Mouse (Mus musculus) urinary bladder, adult 18-20 months (tissue): ENCODE data around the gene Syt16.
A peak's percentile ranks its signal among the peaks of the same experiment; 100 is the strongest.

Source experiments
- DNase-seq, 2 experiments: peaks; one replicate each; pipeline ENCODE4 v3.0.0; 2022; ENCODE audit warnings: low spot score in 2 of 2, mixed read lengths in 2 of 2

The Syt16 gene

DNA sequence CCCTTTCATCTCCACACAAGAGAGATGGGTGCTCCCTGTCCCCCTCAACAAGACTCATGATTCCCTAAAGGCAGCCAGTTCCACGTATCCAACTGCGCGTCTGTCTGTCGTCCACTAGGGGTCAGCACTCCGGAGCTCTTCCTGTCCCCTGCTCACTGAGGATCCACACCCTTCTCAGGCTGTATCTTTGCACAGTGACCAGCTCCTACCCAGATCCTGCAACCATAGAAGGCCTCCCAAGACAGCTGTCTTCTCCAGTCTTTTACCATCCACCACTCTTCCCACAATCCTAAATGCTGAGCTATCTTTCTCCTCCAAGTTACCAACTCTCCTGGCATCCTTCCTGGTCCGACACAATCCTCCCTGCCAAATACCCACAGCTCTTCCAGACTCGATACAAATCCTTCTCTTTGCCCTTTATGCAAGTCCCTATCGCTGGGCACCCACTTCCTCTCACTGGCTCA, 12.0 kb downstream of the Syt16 start:
- no peak for DNase-seq

DNA sequence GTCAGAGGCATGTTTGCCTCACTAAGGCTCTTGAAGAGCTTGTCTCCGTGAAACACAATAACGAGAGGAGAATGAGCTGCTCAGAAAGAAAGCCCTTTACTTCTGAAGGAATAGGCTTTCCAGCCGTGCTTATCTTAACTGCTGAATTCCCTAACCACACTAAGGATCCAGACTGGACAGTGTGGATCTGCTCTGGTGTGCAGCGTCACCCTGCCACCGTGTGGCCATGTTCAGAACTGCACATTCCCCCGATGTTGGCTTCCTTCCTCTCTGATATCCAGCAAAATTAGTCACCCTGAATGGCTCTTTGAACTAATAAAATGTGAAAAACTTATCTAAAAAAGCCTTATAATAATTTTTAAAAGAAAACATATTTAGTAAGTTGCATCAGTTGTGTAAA, 16.3 kb downstream of the Syt16 start:
- DNase-seq: peak; percentile 72 to 80

DNA sequence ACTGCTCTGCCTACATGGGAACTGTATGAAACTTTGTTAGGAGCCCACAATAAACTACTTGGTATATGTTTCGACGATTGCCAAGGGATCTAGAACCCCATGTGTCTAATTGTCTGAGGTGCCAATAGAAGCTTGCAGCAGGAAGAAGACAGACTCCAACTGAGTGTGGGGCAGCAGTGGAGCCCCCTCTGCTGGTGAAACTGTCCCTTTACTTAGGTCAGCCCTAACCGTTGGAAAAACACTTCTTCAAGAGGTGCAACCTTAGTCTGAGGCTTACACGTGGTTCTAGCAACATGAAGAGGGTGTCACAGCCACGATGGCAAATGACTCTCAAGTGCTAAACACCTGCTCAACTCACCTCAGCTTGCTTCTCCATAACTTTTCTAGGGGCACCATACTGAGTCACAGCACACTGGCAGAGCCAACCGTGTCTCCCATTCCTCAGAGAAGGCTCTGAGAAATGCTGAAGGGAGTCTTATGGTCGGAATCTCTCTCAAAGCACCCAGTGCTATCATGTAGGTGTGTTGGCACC, 17.3 kb downstream of the Syt16 start:
- DNase-seq: peak; percentile 5 to 18

DNA sequence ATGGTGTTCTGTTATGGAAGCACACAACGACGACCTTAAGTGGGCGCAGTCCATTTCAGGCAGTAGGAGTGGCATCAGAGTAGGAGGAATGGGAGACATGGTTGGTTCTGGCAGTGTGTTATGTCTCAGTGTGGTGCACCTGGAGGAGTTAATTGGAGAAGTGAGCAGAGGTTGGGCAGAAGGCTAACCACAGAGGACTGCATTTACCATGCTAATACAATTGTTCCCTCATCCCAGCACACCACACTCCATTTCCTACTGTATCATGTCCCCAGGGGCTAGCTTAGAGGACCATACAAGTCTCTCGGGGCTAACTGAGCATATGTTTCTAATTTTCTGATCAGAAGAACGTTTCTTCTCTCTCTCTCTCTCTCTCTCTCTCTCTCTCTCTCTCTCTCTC, 18.0 kb downstream of the Syt16 start:
- no peak for DNase-seq

DNA sequence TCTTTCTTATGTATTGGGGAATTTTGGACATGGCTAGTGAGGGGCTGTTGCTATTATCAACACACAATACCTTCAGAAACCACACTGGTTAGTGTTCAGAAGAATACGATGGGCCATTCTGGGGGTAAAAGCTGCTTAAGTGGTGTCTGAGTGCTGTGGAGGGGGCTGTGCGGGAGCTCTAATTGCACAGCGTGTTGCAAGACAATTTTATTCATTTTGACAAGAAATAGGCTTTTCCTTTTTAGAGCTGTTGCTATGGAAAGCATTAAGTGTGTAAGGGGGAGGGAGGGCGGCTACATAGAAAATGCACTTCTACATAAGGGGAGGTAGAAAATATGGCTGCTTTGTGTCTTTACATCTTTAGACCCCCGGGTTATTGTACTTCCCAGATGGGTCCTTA, 25.8 kb downstream of the Syt16 start:
- DNase-seq: no peak

DNA sequence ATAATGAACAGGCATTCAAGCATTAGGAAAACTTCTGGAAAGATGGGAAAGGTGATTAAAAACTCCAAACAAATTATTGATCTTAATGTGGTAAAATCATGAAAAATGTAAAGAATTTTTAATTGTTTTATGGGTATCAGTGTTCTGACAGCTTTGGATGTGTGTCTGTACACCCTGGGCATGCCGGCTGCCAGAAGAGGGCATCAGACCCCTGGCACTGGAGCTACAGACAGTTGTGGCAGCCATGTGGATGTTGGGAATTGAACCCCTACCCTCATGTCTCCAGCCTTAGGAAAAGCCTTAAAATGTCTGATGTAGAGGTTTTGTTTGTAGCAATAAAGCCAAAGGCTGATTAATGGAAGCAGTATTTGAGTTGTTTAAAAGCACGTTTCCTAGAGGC, 27.5 kb downstream of the Syt16 start:
- no peak for DNase-seq

DNA sequence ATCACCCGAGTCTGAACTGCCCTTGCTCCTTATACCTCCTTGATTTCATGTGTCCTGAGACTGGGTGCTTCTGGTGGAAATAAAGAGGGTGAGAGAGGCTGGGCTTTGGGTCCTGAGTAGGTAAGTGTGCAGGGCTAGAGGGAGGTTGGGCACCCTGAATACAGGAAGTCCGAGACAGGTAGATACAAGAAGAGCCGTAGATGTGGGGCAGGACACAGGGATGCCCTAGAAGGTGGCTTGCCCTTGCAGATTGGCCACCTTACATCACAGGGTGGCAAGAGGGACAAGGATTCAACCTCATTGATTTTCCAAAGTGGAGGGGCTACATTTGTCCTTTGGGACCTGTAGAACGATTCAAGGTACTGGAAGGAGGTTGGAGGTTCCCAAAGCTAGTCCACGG, 45.8 kb downstream of the Syt16 start:
- no peak for DNase-seq

DNA sequence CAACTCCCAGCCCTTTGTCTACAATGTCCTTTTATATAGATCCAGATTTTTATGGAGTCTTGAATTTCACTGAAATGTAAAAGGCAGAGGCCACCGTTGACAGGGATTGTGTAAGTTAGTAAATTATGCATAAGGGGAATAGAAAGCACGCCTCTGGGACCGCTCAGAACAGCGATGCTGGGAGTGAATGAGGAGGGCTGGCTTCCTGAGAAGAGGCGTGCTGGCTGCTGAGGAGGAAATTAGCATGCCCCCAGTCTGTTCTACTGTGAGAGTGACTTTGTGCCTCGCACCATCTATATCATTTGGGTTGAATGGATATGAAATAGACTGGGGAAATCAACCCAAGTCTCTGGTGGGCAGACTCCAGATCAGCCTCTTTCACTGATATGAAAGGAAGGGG, 46.3 kb downstream of the Syt16 start:
- no peak for DNase-seq

DNA sequence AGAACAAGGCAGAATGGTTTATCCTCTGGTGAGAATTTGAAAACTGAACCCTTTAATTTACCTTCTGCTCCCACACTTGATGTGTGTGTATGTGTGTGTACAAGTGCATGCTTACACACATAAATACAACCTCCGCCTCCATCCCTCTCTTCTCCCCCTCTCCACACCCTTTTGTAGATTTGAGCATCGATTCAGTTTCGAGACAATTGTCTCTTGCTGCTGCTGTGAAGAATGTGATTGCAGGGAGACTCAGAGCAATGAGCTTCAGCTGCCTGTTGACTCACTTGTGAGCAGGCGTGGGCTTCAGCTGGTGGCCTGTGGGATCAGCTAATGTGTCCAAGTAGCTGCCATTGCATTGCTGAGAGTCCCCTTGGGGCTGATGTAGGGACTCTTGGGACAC, 46.8 kb downstream of the Syt16 start:
- DNase-seq: no peak

DNA sequence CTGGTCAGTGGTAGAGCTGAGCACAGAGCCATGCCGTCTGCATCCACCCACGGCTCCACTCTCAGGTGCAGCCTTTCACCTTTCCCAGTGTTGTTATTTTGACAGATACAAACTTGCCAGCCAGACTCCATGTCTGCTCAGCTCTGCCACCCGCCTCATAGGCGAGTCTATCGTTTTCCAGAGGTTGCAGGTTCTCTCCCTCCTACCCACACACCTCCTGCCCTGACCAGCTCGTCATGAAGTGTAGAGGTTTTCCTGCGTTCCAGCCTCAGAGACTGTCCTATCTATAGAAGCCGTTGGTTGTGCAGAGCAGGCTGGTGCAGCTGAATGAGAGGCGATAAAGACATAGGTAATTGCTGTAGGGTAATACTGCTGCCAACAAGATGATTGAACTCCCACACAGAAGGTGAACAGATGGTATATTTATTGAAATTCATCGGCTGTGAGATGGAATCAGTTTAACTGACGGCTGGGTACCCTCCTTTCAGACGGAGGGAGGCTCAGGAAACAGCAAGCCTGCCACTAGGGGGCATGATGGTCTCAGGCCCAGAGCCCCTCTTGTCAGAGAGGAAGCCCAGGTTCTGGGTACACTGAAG, 58.0 kb downstream of the Syt16 start:
- peak; percentile 37 to 49 for DNase-seq

DNA sequence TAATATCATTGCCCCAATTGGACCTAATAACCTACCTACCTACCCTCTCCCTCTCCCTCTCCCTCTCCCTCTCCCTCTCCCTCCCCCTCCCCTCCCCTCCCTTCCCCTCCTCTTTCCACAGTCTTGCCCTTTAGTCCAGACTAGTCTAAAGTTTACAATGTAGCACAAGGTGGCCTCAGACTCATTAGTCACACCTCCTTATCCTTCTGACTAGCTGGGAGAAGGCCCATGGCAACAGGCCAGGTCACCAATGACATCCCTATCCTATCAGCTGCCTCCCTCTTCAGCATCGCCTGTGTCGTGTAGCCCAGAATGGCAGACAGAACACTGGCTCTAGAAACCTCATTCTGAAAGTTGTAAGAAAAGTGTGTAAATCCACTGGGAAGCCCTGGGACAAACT, 58.7 kb downstream of the Syt16 start:
- no peak for DNase-seq

DNA sequence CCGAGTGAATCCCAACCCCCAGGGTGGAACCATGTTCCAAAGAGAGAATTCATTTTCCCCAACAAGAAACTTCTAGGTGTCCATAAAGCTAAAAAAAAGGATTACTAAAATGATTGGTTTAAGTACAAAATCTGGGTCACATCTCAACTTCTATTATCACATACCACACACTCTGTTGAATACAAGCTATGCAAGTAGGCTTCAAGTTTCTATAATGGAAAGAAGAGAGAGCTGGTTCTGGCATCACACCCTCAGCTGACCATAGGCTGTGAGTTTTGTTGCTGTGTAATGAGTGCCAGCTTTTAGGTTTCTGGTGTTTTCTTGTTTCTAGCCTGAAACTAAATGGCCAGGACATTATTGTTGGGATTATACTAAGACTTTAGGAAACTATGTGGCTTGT, 65.1 kb downstream of the Syt16 start:
- no peak for DNase-seq

DNA sequence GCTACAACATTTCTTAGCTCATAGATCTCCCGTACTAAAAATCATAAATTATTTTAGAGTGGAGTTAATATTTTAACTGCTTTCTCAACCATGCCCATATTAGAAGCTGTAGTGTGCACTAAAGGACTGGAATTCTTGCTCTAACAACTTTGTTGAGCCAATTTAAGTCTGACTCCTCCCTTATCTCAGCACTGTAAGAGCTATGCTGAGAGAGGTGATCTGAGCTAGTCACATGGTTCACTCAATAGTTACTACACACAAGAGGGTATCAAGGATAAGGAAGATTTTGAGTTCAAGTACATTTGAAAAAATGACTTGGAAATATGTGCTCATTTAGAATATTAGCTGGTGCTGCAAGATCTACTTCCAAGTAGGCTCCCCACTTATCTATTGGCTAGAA, 71.5 kb downstream of the Syt16 start:
- DNase-seq: no peak

DNA sequence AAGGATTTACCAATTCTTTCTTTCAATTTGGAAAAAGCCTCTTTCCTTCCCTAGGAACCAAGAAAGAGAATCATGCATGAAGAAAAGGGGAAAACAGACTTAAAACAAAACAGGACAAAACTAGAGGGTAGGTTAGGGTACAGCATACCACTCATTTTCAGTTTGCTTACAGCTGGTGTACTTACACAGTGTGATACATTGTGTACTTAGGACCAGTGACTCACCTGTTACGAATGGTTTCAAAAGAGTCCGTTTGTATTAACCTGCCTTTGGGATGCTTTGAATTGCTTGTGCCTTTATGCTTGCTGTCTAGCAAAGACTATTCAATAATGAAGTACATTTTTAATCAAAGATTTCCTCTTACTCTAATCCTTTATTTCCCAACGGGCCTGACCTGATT, 78.1 kb downstream of the Syt16 start:
- DNase-seq: no peak

DNA sequence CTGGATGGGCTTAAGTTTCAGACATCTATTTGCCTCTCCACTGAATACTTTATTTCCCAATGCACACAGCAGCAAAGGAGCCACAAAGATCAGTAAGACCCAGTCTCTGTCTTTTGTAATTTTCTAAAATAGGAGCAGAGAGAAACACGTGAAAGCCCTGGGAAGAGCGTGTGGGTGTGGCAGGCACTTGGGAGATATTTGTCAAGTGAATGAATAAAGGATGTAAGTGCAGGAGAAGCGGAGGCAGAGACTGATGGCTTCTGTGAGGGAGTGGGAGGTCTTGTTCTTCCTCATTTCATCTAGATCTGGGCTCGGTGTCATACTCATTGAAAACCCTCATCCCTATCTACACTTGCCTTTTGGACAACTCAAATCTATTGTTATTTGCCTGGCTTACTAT, 78.6 kb downstream of the Syt16 start:
- no peak for DNase-seq

DNA sequence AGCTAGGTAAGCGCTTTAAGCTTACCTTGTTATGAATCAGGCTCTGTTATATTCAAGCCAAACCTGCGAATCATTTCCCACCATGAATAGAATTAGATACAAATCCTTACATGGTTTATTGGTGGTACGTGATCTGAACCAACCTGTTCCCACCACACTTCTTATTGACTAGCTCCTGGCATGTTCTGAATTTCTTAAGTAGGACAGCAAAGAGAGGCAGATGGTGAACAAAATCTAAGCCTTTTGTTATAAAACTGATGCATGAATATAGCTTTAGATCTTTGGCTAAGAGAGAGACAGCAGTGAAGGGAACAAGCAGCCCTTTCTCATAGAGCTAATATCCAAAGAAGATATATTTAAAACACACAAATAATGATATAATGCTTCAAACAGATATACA, 83.7 kb downstream of the Syt16 start:
- no peak for DNase-seq

DNA sequence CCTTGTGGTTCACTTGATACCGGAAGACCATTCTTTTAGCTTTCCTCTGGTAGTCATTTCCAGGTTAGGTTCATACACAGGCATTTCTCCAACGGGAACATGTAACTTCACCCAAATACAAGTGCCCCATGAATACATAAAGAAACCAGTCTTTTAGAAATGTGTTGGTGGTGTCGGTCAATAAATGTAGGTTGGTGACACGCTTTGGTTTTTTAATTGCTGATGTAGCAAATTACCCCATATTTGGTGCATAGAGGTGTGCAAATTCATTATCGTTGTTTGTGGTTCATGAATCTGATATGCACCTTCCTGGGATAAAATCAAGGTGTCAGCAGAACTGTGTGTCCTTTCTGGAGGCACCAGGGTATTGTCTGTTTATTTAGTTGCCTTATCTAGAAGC, 86.9 kb downstream of the Syt16 start:
- DNase-seq: no peak

DNA sequence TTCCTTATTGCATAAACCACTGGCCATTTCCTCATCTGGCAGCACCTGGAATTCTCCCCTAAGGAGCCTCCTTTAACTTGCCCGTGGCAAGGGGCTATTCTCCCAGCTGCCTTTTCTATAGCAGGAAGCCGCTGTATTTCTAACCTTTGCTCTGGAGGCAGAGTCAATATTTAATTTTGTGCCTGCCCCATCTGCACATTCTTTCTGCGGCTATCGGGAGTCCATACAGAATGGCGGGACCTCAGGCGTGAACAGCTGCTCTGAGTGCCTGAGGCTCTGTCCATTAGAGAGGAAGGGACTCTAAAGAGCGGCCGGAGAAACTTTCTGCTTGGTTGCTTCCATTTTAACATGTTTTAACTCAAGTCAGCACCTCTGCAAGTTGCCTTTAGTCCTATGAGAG, 89.6 kb downstream of the Syt16 start:
- DNase-seq: peak in 1 of 2 experiments; percentile 15

DNA sequence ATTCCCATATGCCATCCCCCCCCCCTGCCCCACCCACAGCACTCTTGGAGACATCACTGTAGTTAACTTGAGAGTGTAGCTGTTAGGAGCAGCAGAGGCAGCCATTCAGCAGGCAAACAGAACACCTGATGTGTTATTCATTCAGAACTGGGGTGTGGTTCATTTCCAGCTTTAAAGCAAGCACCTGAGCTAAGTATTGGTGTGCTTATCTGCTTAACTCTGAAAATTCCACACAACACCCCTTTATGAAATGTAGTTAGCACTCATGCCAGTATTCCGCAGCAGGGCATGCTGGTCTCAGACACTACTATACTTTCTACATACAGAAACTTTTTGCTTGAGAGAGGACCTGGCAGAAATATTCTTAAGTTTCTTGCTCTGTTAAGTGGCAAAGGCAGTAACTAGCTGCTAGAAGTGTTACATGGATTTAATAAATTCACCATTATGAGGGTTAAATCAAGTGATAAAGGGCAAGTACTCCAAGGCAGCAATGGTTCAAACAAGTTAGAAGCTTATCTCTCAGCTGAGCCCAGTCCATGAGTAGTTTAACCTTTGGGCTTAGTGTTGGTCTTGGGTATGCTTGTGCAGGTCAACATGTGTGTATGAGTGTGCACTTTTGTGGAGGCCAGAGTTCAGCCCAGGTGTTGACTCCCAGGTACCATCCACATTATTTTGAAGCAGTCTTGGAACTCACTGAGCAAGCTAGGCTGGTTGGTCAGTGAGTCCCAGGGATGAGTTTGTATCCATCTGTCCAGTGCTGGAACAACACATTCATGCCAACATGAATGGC, 92.1 kb downstream of the Syt16 start:
- no peak for DNase-seq

DNA sequence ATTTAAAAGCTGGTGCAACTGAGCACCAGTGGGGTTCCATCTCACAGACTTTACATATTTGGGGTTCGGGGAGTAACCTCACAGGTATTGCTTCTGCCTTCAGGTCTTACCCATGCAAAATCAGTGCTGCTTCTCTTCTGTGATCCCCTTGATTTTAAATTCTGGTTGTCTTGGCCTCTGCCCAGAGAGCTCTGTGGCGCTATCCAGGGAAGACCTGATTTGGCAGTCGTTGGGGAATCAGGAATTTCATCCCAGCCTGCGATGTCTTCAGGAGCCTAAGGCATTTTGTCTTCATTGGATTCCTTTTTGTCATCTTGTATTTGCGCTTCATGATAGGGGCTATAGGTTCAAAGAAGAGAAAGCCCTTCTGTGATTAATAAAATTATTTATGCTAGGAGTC, 95.1 kb downstream of the Syt16 start:
- DNase-seq: no peak

DNA sequence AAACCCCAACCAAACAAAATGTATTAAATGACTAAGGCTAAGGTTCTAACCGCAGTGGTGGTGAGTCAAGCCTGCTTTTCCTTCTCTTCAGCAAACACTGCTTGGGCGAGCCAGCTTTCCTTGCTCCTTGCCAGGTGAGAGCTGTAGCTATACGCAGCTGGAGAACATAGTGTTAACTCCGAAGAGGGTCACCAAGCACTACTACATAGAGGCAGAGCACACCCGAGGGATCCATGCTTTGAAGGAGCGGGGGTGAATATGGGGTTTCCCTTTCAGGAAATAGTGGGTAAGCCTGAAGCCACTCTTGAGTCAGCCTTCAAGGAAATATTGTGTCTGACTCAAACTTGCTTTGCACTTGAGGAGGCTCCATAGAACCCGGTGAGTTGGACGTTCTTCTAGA, 95.6 kb downstream of the Syt16 start:
- peak; percentile 33 to 36 for DNase-seq

DNA sequence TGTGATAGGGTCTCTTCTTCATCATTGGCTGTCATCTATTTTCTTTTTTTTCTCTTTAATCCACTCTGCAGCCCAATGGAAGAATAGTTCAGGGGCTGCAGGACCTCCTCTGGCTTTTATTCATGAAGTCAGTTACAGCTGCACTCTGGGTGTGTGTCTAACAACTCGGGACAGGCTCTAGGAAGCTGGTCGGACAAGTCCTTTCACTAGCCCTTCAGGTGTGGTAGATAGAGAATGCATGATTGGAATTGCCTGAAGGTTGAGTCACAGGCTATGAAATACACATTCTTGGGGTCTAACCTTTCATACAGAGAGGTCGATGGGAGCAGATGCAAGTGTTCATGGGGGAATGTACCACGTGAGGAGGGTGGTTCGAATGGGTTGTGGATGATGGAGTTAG, 97.2 kb downstream of the Syt16 start:
- peak in 1 of 2 experiments; percentile 49 for DNase-seq

DNA sequence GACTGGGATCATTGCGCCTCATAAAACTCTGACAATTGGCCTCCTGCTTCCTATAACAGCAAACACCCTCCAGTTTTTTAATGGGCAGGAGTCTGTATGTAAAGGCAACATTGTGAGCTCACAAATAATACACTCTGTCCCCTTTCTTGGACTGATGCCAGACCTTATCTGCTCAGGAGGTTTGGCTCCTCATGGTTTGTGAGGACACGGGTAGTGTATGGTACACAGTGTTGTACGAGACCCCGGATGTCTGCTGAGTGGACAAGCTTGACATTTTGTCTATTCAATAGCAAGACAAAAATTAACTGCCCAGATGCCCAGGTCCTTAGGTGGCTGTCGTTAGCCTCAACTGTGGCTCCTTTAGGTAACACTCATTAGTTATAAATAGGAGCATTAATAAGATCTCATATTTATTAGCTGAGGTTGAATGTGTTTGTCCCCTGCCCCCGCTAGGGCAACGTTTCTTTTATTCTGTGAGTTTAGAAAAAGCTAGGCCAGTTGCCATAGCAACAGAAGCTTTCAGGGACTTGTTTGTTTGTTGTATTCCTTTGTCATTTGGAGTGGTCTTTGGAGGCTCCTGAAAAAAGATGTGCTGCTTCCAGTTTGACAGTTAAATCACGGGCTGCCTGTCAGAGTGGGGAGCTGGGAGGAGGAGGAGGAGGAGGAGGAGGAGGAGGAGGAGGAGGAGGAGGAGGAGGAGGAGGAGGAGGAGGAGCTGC, 101.3 kb downstream of the Syt16 start:
- DNase-seq: no peak
